In genomic region chr2:35108712-35109111, GRCm38 (mm10) we compare ENCODE assay signal across 8 mouse cellular contexts. TPM values are rescaled to one million over a fixed set of nuclear protein-coding genes. Genes with fewer than 3 reads are reported as not detected.
A peak's percentile ranks its signal among the peaks of the same experiment; 100 is the strongest.
DNase-seq lines count a peak whose midpoint lies in the region; ATAC-seq and TF ChIP-seq lines count a peak whose summit lies in the region.

No protein-coding gene starts in this region.

- peak overlapping the region; percentile 60 for H3K4me3 ChIP-seq in forebrain, embryonic 11.5 days (ENCODE audit: low read depth, low read length)
- H3K4me3 ChIP-seq in hindbrain, embryonic 13.5 days, result peak overlapping the region; percentile 78
- H3K4me3 ChIP-seq in left cerebral cortex, adult 2 months, result peak overlapping the region; percentile 83
- peak overlapping the region; percentile 70 for H3K4me3 ChIP-seq in macrophage (ENCODE audit: inconsistent target)

- peaks cover 2% of the 10 kb centered on the region; the same call in 1 of the 2 replicates for H3K4me1 ChIP-seq in forebrain, embryonic 11.5 days (replicated peaks; ENCODE audit: control insufficient read depth, insufficient read depth, low read length)
- H3K4me1 ChIP-seq in hindbrain, embryonic 13.5 days (replicated peaks), result peaks cover 12% of the 10 kb centered on the region

- peak; percentile 38 for ATAC-seq in forebrain, embryonic 11.5 days (replicated peaks; ENCODE audit: low FRiP score)
- peak; percentile 64 for ATAC-seq in hindbrain, embryonic 13.5 days (ENCODE audit: low FRiP score)

- H3K9ac ChIP-seq in forebrain, embryonic 11.5 days (ENCODE audit: low read length), result peak overlapping the region; percentile 75
- H3K9ac ChIP-seq in hindbrain, embryonic 13.5 days, result peak overlapping the region; percentile 79

- 35% methylated on average over 3 of the region's 3 CpGs for WGBS in forebrain, embryonic 11.5 days
- 32% methylated on average over 3 of the region's 3 CpGs for WGBS in hindbrain, embryonic 13.5 days
- 6% methylated on average over 3 of the region's 3 CpGs for WGBS in macrophage (ENCODE audit: missing documents)

- intact Hi-C loops in left cerebral cortex, adult 2 months (cut with DNase I), result loop anchor here (1.0 to 5.0 kb wide), 3 partner anchors 63 to 281 kb away; partner anchors contain the start of gene Fbxw2

- H3K27ac ChIP-seq in forebrain, embryonic 11.5 days (ENCODE audit: low read depth, low read length), result 0 out of 2 replicates have a peak overlapping the region, but pooled peaks have one; percentile 65
- H3K27ac ChIP-seq in hindbrain, embryonic 13.5 days, result peak overlapping the region; percentile 91
- H3K27ac ChIP-seq in left cerebral cortex, adult 2 months, result peak overlapping the region; percentile 94
- peak overlapping the region; percentile 66 for H3K27ac ChIP-seq in macrophage

- no peaks in the 10 kb centered on the region for H3K36me3 ChIP-seq in forebrain, embryonic 11.5 days (ENCODE audit: control insufficient read depth, insufficient read depth, low read length)
- no peaks in the 10 kb centered on the region for H3K36me3 ChIP-seq in hindbrain, embryonic 13.5 days
- H3K36me3 ChIP-seq in macrophage (ENCODE audit: inconsistent target), result no peaks in the 10 kb centered on the region

- peaks cover 24% of the 10 kb centered on the region for H3K79me2 ChIP-seq in macrophage (ENCODE audit: inconsistent target)

- TF ChIP-seq CTCF in left cerebral cortex, adult 2 months (IDR thresholded peaks at IDR 0.05), result peak; percentile 65

- peak overlapping the region; percentile 71 for H3K4me2 ChIP-seq in forebrain, embryonic 11.5 days (ENCODE audit: low read depth, low read length, severe bottlenecking)
- H3K4me2 ChIP-seq in hindbrain, embryonic 13.5 days, result peak overlapping the region; percentile 75

- DNase-seq in adrenal gland, postnatal 10 days, result peak; percentile 46
- DNase-seq in adrenal gland, postnatal 4 days (ENCODE audit: low spot score in 2 of 2), result no peak
- peak; percentile 45 for DNase-seq in brain, embryonic 18.5 days (ENCODE audit: low read depth, low spot score)
- DNase-seq in forebrain, embryonic 11.5 days (ENCODE audit: low spot score), result peak; percentile 65
- peak; percentile 31 to 36 for DNase-seq in left cerebral cortex, adult 2 months (ENCODE audit: extremely low spot score in 1 of 2, low spot score in 2 of 2)
- DNase-seq in right cerebral cortex, postnatal 14 days, result peak; percentile 27

- no peaks in the 10 kb centered on the region for H3K9me3 ChIP-seq in forebrain, embryonic 11.5 days (ENCODE audit: control insufficient read depth, low read length)
- H3K9me3 ChIP-seq in hindbrain, embryonic 13.5 days, result no peaks in the 10 kb centered on the region

- no peaks in the 10 kb centered on the region for H3K27me3 ChIP-seq in forebrain, embryonic 11.5 days (ENCODE audit: control insufficient read depth, insufficient read depth, low read length)
- no peaks in the 10 kb centered on the region for H3K27me3 ChIP-seq in hindbrain, embryonic 13.5 days

RNA-seq across cellular contexts. Expression of gene Cntrl, which starts 0.6 kb away (rescaled TPM):
- 10 to 100 TPM; 12.6 to 22.7 TPM for total RNA-seq in adrenal gland, postnatal 10 days (2021)
- 10 to 100 TPM; 33.3 to 36.4 TPM for total RNA-seq in adrenal gland, postnatal 4 days (2021)
- polyA plus RNA-seq in forebrain, embryonic 11.5 days (2014; fragmentation: Nextera tagmentation; extraction: Ambion mirVana), result 36.9 and 42.0 TPM in 2 replicates
- 11.9 and 13.8 TPM in 2 replicates for polyA plus RNA-seq in hindbrain, embryonic 13.5 days (2015; fragmentation: Nextera tagmentation; extraction: Ambion mirVana)
- total RNA-seq in left cerebral cortex, adult 2 months (2021), result 1 to 10 TPM; 9.0 to 9.6 TPM
- total RNA-seq in macrophage (2018; cell fraction: chromatin; rRNA removed), result 100 to 1,000 TPM; 110 to 463 (median 250) TPM
- total RNA-seq in macrophage (2018; cell fraction: cytosol; rRNA removed), result 10 to 100 TPM in 25 of 26 experiments, 1 to 10 TPM in 1; 9.0 to 34.7 (median 17.6) TPM
- 100 to 1,000 TPM in 14 of 26 experiments, 10 to 100 TPM in 12; 56.2 to 184 (median 105) TPM for total RNA-seq in macrophage (2018; cell fraction: nucleus; rRNA removed)
- polyA plus RNA-seq in macrophage (2018), result 10.1 to 21.6 TPM (median 17.6 TPM) in 3 replicates

RNA-seq across cellular contexts. Expression of gene AI182371, which starts 7.4 kb away (rescaled TPM):
- 10 to 100 TPM; 18.0 to 41.6 TPM for total RNA-seq in adrenal gland, postnatal 10 days (2021)
- total RNA-seq in adrenal gland, postnatal 4 days (2021), result 10 to 100 TPM in 1 of 2 experiments, 1 to 10 TPM in 1; 1.3 to 16.5 TPM
- polyA plus RNA-seq in forebrain, embryonic 11.5 days (2014; fragmentation: Nextera tagmentation; extraction: Ambion mirVana), result 0.17 TPM in 1 of 2 replicates, not detected in the other
- 0.58 TPM in 1 of 2 replicates, not detected in the other for polyA plus RNA-seq in hindbrain, embryonic 13.5 days (2015; fragmentation: Nextera tagmentation; extraction: Ambion mirVana)
- under 1 TPM in 1 of 2 experiments, not detected in 1; 0.21 TPM for total RNA-seq in left cerebral cortex, adult 2 months (2021)
- total RNA-seq in macrophage (2018; cell fraction: chromatin; rRNA removed), result 1 to 10 TPM; 1.7 to 9.3 (median 4.2) TPM
- under 1 TPM in 20 of 26 experiments, not detected in 6; 0.09 to 0.51 (median 0.27) TPM for total RNA-seq in macrophage (2018; cell fraction: cytosol; rRNA removed)
- 1 to 10 TPM in 22 of 26 experiments, under 1 TPM in 3, not detected in 1; 0.63 to 5.3 (median 2.1) TPM for total RNA-seq in macrophage (2018; cell fraction: nucleus; rRNA removed)
- 0.22 to 1.00 TPM (median 0.40 TPM) in 3 replicates for polyA plus RNA-seq in macrophage (2018)

RNA-seq across cellular contexts. Expression of gene Hc, which starts 47.5 kb away (rescaled TPM):
- total RNA-seq in adrenal gland, postnatal 10 days (2021), result 10 to 100 TPM; 36.3 to 64.6 TPM
- 10 to 100 TPM in 1 of 2 experiments, 1 to 10 TPM in 1; 1.2 to 35.5 TPM for total RNA-seq in adrenal gland, postnatal 4 days (2021)
- 0.76 and 1.6 TPM in 2 replicates for polyA plus RNA-seq in forebrain, embryonic 11.5 days (2014; fragmentation: Nextera tagmentation; extraction: Ambion mirVana)
- polyA plus RNA-seq in hindbrain, embryonic 13.5 days (2015; fragmentation: Nextera tagmentation; extraction: Ambion mirVana), result 0.40 and 0.47 TPM in 2 replicates
- total RNA-seq in left cerebral cortex, adult 2 months (2021), result under 1 TPM; 0.37 to 0.45 TPM
- total RNA-seq in macrophage (2018; cell fraction: chromatin; rRNA removed), result not detected
- under 1 TPM in 1 of 26 experiments, not detected in 25; under 0.01 TPM for total RNA-seq in macrophage (2018; cell fraction: cytosol; rRNA removed)
- under 1 TPM in 1 of 26 experiments, not detected in 25; 0.31 TPM for total RNA-seq in macrophage (2018; cell fraction: nucleus; rRNA removed)
- polyA plus RNA-seq in macrophage (2018), result not detected in 3 replicates

Comparison
In these comparisons a context has a peak if more than half of its experiments do, and no peak if none do; other contexts are left out.
1. DNase-seq: peak in adrenal gland, postnatal 10 days (single experiment), brain, embryonic 18.5 days (single experiment), forebrain, embryonic 11.5 days (single experiment), left cerebral cortex, adult 2 months (2 of 2) and right cerebral cortex, postnatal 14 days (single experiment); none in adrenal gland, postnatal 4 days (0 of 2).
2. Peak in every context shown above with its lines, with median percentiles within 50 percentile points of each other: H3K27ac ChIP-seq and H3K4me3 ChIP-seq.